Mouse (Mus musculus) leukemia stem cell, adult 10-12 weeks (primary cell): ENCODE data around the gene Olfr1089. TPM values are rescaled to one million over a fixed set of nuclear protein-coding genes. Genes with fewer than 3 reads are reported as not detected.

ENCODE experiments used
- polyA plus RNA-seq: library from polyadenylated mRNA; stranded (reverse); fragments of >175 nt; gene quantifications from 2 replicates; pipeline ENCODE4 v1.2.3, GENCODE M21; 2012; ENCODE audit warnings: low replicate concordance

The Olfr1089 gene
- not detected in 2 replicates for polyA plus RNA-seq

GRCm38 (mm10) chr2:86733601-86734000 lies at the start of gene Olfr1089:
TSS of gene Olfr1089 (minus strand) at chr2:86733701.

GRCm38 (mm10) chr2:86782179-86782578 lies 48.7 kb upstream of the Olfr1089 start, which contains the start of gene Olfr1093:
TSS of gene Olfr1093 (plus strand) at chr2:86782479.

GRCm38 (mm10) chr2:86758893-86759292 lies 25.4 kb upstream of the Olfr1089 start, which contains the start of gene Olfr1090:
TSS of gene Olfr1090 (minus strand) at chr2:86758993.

GRCm38 (mm10) chr2:86698295-86698694 lies 35.2 kb downstream of the Olfr1089 start, which contains the start of gene Olfr1087:
TSS of gene Olfr1087 (minus strand) at chr2:86698395.

Other genes starting within 250 kb of the Olfr1089 start
- gene Olfr228, start 246.3 kb downstream of the Olfr1089 start, polyA plus RNA-seq: not detected in 2 replicates
- gene Olfr1076, start 225.2 kb downstream of the Olfr1089 start, polyA plus RNA-seq: not detected in 2 replicates
- gene Olfr1079, start 191.2 kb downstream of the Olfr1089 start, polyA plus RNA-seq: not detected in 2 replicates
- not detected in 2 replicates for gene Olfr1080, start 175.5 kb downstream of the Olfr1089 start, polyA plus RNA-seq
- not detected in 2 replicates for gene Olfr1082, start 134.7 kb downstream of the Olfr1089 start, polyA plus RNA-seq
- gene Olfr1084, start 94.0 kb downstream of the Olfr1089 start, polyA plus RNA-seq: not detected in 2 replicates
- not detected in 2 replicates for gene Olfr1085, start 71.7 kb downstream of the Olfr1089 start, polyA plus RNA-seq
- gene Olfr1086, start 53.6 kb downstream of the Olfr1089 start, polyA plus RNA-seq: not detected in 2 replicates
- gene Olfr1087, start 35.3 kb downstream of the Olfr1089 start, polyA plus RNA-seq: 0.05 TPM in 1 of 2 replicates, not detected in the other
- not detected in 2 replicates for gene Olfr1090, start 25.3 kb upstream of the Olfr1089 start, polyA plus RNA-seq
- gene Olfr1093, start 48.8 kb upstream of the Olfr1089 start, polyA plus RNA-seq: not detected in 2 replicates
- not detected in 2 replicates for gene Olfr141, start 76.3 kb upstream of the Olfr1089 start, polyA plus RNA-seq
- gene Olfr1094, start 91.0 kb upstream of the Olfr1089 start, polyA plus RNA-seq: not detected in 2 replicates
- gene Olfr1095, start 118.0 kb upstream of the Olfr1089 start, polyA plus RNA-seq: not detected in 2 replicates
- gene Gm13723, start 141.1 kb upstream of the Olfr1089 start, polyA plus RNA-seq: not detected in 2 replicates
- gene Olfr1097, start 158.5 kb upstream of the Olfr1089 start, polyA plus RNA-seq: not detected in 2 replicates
- gene Olfr1098, start 190.8 kb upstream of the Olfr1089 start, polyA plus RNA-seq: not detected in 2 replicates
- gene Olfr1099, start 227.0 kb upstream of the Olfr1089 start, polyA plus RNA-seq: not detected in 2 replicates
- gene Olfr1100, start 246.3 kb upstream of the Olfr1089 start, polyA plus RNA-seq: not detected in 2 replicates